Mouse (Mus musculus): ENCODE data around the gene Gm973. TPM values are rescaled to one million over a fixed set of nuclear protein-coding genes. Genes with fewer than 3 reads are reported as not detected.

The Gm973 gene
- polyA plus RNA-seq, 1 experiment from 2014 or later = not detected

- no peak for ATAC-seq
- no peak overlapping the region for H3K9ac ChIP-seq
- 49% methylated on average over 3 of the region's 3 CpGs for WGBS (ENCODE audit: insufficient replicate concordance)
- H3K4me2 ChIP-seq = no peak overlapping the region
- no peak overlapping the region for H3K4me3 ChIP-seq
- no peaks in the 10 kb centered on the region for H3K9me3 ChIP-seq (replicated peaks)
- no peaks in the 10 kb centered on the region for H3K27me3 ChIP-seq (replicated peaks)
- no peaks in the 10 kb centered on the region for H3K36me3 ChIP-seq
- H3K27ac ChIP-seq = no peak overlapping the region
- no peaks in the 10 kb centered on the region for H3K4me1 ChIP-seq
These were observed 8.7 kb downstream of the Gm973 start for GRCm38 (mm10) chr1:59524759-59525158.

GRCm38 (mm10) chr1:59527219-59527618 lies 11.2 kb downstream of the Gm973 start:
- WGBS (ENCODE audit: insufficient replicate concordance) = 68% methylated on average over 6 of the region's 6 CpGs
- no peak for ATAC-seq
- H3K27me3 ChIP-seq (replicated peaks) = no peaks in the 10 kb centered on the region
- no peak overlapping the region for H3K4me3 ChIP-seq
- H3K4me2 ChIP-seq = no peak overlapping the region
- no peak overlapping the region for H3K27ac ChIP-seq
- H3K36me3 ChIP-seq = no peaks in the 10 kb centered on the region
- no peak overlapping the region for H3K9ac ChIP-seq
- H3K9me3 ChIP-seq (replicated peaks) = no peaks in the 10 kb centered on the region
- no peaks in the 10 kb centered on the region for H3K4me1 ChIP-seq

DNA sequence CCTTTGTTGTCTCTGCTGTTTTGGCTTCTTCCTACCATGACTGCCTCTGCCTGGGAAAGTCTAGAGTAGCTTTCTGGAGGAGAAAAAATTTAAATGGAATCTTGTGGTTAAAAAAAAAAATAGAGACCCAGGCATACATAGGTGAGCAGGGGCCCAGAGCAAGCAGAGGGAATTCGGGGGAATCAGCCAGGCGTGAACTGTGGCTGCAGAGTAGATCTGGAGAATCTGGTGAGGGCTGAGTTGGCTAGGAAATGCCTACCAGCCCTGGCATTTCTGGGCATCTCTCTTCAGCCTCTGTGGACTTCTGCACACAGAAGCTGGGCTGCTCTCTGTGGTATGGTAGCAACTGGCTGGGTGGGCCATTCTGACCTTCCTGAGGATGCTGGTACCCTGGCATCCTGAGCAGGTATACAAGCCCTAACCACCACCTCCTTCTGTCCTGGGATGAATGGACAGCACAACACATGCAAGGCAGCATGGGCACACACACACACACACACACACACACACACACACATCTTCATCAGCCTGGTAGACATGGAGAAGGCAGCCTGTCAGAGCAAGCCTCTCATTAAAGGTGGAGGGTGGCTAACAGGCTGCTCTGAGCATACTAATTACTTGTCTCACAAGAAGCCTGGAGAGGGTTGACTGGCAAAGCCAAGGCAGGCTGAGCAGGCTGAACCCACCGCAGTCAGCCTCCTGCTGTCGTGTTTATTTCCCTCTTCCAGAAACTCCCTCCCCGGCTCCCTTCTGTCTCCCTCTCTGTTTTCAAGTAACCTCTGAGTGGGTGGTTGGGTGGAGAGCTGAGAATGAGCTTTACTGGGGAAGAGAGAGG lies 19.1 kb downstream of the Gm973 start:
- ATAC-seq = no peak
- Histone ChIP-seq H3K27me3 (replicated peaks) (peaks cover 15% of the 10 kb centered on the region; the same call in 1 of the 2 replicates), H3K9me3 (replicated peaks) (no peaks in the 10 kb centered on the region), H3K36me3 (no peaks in the 10 kb centered on the region), H3K4me2 (no peak overlapping the region), H3K27ac (no peak overlapping the region), H3K9ac (no peak overlapping the region), H3K4me1 (no peaks in the 10 kb centered on the region), H3K4me3 (no peak overlapping the region)
- WGBS (ENCODE audit: insufficient replicate concordance) = 35% methylated on average over 5 of the region's 5 CpGs

GRCm38 (mm10) chr1:59538381-59538780 lies 22.3 kb downstream of the Gm973 start:
- Histone ChIP-seq H3K9me3 (replicated peaks) (no peaks in the 10 kb centered on the region), H3K4me1 (no peaks in the 10 kb centered on the region), H3K27ac (no peak overlapping the region), H3K4me2 (no peak overlapping the region), H3K4me3 (no peak overlapping the region), H3K27me3 (replicated peaks) (peaks cover 15% of the 10 kb centered on the region; the same call in 1 of the 2 replicates), H3K36me3 (no peaks in the 10 kb centered on the region), H3K9ac (no peak overlapping the region)
- no peak for ATAC-seq
- 60% methylated on average over 5 of the region's 5 CpGs for WGBS (ENCODE audit: insufficient replicate concordance)

DNA sequence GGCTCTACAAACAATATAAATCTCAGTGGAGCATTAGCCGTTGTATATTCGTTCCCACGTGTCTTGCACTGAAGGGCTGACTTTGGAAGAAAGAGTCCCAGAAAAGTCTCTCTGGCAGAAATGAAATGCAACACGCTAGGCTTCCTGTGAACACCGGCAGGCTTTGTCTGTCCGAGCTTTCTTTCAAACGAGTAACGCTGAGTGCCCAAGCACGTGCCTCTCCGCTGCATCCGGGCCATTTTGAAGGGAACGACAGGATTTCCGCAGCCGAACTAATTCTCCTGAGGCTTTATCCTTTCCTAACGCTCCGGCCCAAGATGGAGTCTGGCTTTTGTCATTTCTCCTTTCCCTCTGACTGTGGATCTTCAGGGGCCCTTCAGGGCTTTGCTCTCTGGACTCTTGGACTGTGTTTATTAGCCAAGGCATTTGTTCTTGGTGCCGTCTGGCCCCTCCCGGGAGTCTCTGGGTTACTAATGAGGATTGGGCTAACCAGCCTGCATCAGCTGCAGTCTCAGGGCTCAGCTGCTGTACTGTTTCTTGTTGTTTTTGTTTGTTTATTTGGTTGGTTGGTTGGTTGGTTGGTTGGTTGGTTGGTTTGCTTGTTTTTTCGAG lies 24.6 kb downstream of the Gm973 start:
- no peak overlapping the region for H3K4me2 ChIP-seq
- no peaks in the 10 kb centered on the region for H3K36me3 ChIP-seq
- ATAC-seq = no peak
- H3K27me3 ChIP-seq (replicated peaks) = peaks cover 10% of the 10 kb centered on the region; the same call in 1 of the 2 replicates
- H3K9me3 ChIP-seq (replicated peaks) = no peaks in the 10 kb centered on the region
- no peak overlapping the region for H3K4me3 ChIP-seq
- 79% methylated on average over 19 of the region's 19 CpGs for WGBS (ENCODE audit: insufficient replicate concordance)
- H3K9ac ChIP-seq = no peak overlapping the region
- no peak overlapping the region for H3K27ac ChIP-seq
- no peaks in the 10 kb centered on the region for H3K4me1 ChIP-seq

- WGBS (ENCODE audit: insufficient replicate concordance) = 75% methylated on average over 16 of the region's 16 CpGs
- Histone ChIP-seq H3K4me1 (no peaks in the 10 kb centered on the region), H3K27ac (no peak overlapping the region), H3K9me3 (replicated peaks) (no peaks in the 10 kb centered on the region), H3K36me3 (no peaks in the 10 kb centered on the region), H3K27me3 (replicated peaks) (peaks cover 5% of the 10 kb centered on the region; the same call in 1 of the 2 replicates), H3K9ac (no peak overlapping the region), H3K4me3 (no peak overlapping the region), H3K4me2 (no peak overlapping the region)
- no peak for ATAC-seq
These were observed 25.4 kb downstream of the Gm973 start for GRCm38 (mm10) chr1:59541271-59542020.

DNA sequence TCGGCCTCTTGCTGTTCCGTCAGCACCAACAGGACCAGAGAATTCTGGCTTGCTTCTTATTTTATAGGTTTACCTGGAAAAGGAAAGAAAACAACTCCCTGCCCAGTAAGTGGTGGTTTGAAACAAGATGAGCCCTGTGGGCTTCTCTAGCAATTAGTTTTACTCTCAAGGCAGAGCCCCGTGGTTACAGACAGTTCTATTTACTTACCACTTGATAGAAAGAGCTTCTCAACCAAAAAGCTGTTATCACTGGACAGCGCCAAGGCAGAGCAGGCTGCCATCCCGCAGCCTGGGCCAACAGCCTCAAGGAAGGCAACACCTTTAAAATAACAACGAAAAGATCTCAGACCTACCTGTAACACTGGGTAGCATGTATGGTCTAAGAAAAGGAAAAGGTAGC lies 26.2 kb downstream of the Gm973 start:
- H3K4me2 ChIP-seq = no peak overlapping the region
- H3K27me3 ChIP-seq (replicated peaks) = no peaks in the 10 kb centered on the region; the same call in 1 of the 2 replicates
- no peak overlapping the region for H3K9ac ChIP-seq
- no peaks in the 10 kb centered on the region for H3K9me3 ChIP-seq (replicated peaks)
- H3K4me1 ChIP-seq = no peaks in the 10 kb centered on the region
- H3K27ac ChIP-seq = no peak overlapping the region
- no peak for ATAC-seq
- H3K36me3 ChIP-seq = no peaks in the 10 kb centered on the region
- WGBS (ENCODE audit: insufficient replicate concordance) = 50% methylated on average over 6 of the region's 6 CpGs
- H3K4me3 ChIP-seq = no peak overlapping the region

- Histone ChIP-seq H3K9me3 (replicated peaks) (no peaks in the 10 kb centered on the region), H3K4me3 (no peak overlapping the region), H3K27me3 (replicated peaks) (peaks cover 2% of the 10 kb centered on the region; the same call in 1 of the 2 replicates), H3K36me3 (no peaks in the 10 kb centered on the region), H3K27ac (no peak overlapping the region), H3K9ac (no peak overlapping the region), H3K4me2 (no peak overlapping the region), H3K4me1 (no peaks in the 10 kb centered on the region)
- no peak for ATAC-seq
- WGBS (ENCODE audit: insufficient replicate concordance) = 38% methylated on average over 8 of the region's 8 CpGs
These were observed 27.8 kb downstream of the Gm973 start for GRCm38 (mm10) chr1:59543911-59544310.

DNA sequence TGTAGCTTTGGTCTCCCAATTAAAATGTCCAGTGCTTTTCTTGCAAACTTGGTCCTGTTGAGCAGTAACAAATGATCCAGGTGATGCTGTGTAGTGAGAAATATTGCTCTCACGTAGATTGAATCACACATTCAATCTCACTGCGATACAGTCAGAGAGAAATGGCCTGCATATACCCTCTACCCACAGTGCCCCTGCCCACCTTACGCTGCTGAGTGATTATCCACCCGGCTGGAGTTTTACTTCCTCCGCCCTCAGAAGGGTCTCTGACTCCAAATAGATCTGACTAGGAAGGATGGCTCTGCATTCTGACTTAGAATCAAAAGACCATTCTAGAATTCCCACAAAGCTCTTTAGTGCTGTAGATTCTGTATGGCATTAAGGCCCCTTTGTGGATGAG lies 32.4 kb downstream of the Gm973 start:
- Histone ChIP-seq H3K27me3 (replicated peaks) (peaks cover 4% of the 10 kb centered on the region), H3K4me2 (no peak overlapping the region), H3K9ac (no peak overlapping the region), H3K9me3 (replicated peaks) (no peaks in the 10 kb centered on the region), H3K36me3 (no peaks in the 10 kb centered on the region), H3K27ac (no peak overlapping the region), H3K4me1 (no peaks in the 10 kb centered on the region), H3K4me3 (no peak overlapping the region)
- WGBS (ENCODE audit: insufficient replicate concordance) = 78% methylated on average over 5 of the region's 5 CpGs
- ATAC-seq = no peak

GRCm38 (mm10) chr1:59549036-59549675 lies 33.1 kb downstream of the Gm973 start:
- 63% methylated on average over 7 of the region's 7 CpGs for WGBS (ENCODE audit: insufficient replicate concordance)
- H3K27ac ChIP-seq = no peak overlapping the region
- no peaks in the 10 kb centered on the region for H3K4me1 ChIP-seq
- no peak overlapping the region for H3K4me2 ChIP-seq
- ATAC-seq = no peak
- no peak overlapping the region for H3K9ac ChIP-seq
- no peaks in the 10 kb centered on the region for H3K9me3 ChIP-seq (replicated peaks)
- H3K4me3 ChIP-seq = no peak overlapping the region
- H3K36me3 ChIP-seq = no peaks in the 10 kb centered on the region
- H3K27me3 ChIP-seq (replicated peaks) = peaks cover 4% of the 10 kb centered on the region

DNA sequence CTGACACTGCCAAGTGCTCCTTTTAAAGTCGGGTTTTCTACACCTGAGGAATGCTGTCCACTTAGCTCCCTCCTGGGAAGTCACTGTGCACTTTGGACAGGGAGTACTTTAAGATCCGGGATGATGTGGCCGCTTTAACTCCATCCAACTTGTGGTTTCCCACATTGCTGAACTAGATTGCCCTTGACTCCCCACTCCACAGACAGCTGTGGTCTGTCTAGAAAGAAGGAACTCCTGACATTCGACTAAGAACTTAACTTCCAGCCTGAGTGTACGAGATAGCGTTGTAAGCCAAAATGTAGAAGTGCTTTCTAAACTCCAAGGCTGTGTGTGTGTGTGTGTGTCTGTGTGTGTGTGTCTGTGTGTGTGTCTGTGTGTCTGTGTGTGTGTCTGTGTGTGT lies 34.2 kb downstream of the Gm973 start:
- Histone ChIP-seq H3K4me2 (no peak overlapping the region), H3K27ac (no peak overlapping the region), H3K4me1 (peaks cover 6% of the 10 kb centered on the region; the same call in 1 of the 2 replicates), H3K4me3 (no peak overlapping the region), H3K9ac (no peak overlapping the region), H3K9me3 (replicated peaks) (no peaks in the 10 kb centered on the region), H3K36me3 (no peaks in the 10 kb centered on the region), H3K27me3 (replicated peaks) (peaks cover 4% of the 10 kb centered on the region)
- WGBS (ENCODE audit: insufficient replicate concordance) = 14% methylated on average over 6 of the region's 6 CpGs
- ATAC-seq = no peak

Measured in liver, embryonic 12.5 days (tissue).